Mouse (Mus musculus) layer of hippocampus, adult 6 months (tissue): ENCODE measurements around the gene Krr1. TPM values are rescaled to one million over a fixed set of nuclear protein-coding genes. Genes with fewer than 3 reads are reported as not detected.

Source experiments
- long read RNA-seq, 2 experiments: library from polyadenylated mRNA; unstranded; transcript quantifications; one replicate each; pipeline ENCODE4 v2.0.0; 2019 to 2020
- polyA plus RNA-seq: library from polyadenylated mRNA; unstranded; fragments of <200 nt; fragmentation: Nextera tagmentation; gene quantifications from 2 replicates; pipeline ENCODE4 v1.2.3, GENCODE M21; 2021

The Krr1 gene
- 20.5 and 21.4 TPM in 2 replicates for polyA plus RNA-seq
- long read RNA-seq, experiment 1, full-length matches to known transcripts = 52 of 65 reads
- long read RNA-seq, experiment 1, partial matches to known transcripts = 6 of 65 reads
- long read RNA-seq, experiment 1, other reads (novel, unspliced or antisense) = 7 of 65 reads
- long read RNA-seq, experiment 2, full-length matches to known transcripts = 238 of 245 reads
- long read RNA-seq, experiment 2, partial matches to known transcripts = 3 of 245 reads
- long read RNA-seq, experiment 2, other reads (novel, unspliced or antisense) = 4 of 245 reads

GRCm38 (mm10) chr10:111972542-111973361 is at the start of gene Krr1:
Gene Krr1, plus strand, starts transcription at chr10:111972664.

GRCm38 (mm10) chr10:112002544-112003215 is 30.2 kb downstream of the Krr1 start, which contains the start of gene Glipr1:
Gene Glipr1, minus strand, starts transcription at chr10:112002631.

Other genes starting within 250 kb of the Krr1 start
- 2.4 and 2.8 TPM in 2 replicates for gene Glipr1, start 30.0 kb downstream of the Krr1 start, polyA plus RNA-seq
- 0.16 TPM in 1 of 2 replicates, not detected in the other for gene Glipr1l1, start 87.5 kb downstream of the Krr1 start, polyA plus RNA-seq
- not detected in 2 replicates for gene Glipr1l2, start 110.7 kb downstream of the Krr1 start, polyA plus RNA-seq
- 0.21 and 0.50 TPM in 2 replicates for gene Glipr1l3, start 187.7 kb downstream of the Krr1 start, polyA plus RNA-seq
- 0.16 and 0.33 TPM in 2 replicates for gene Caps2, start 191.0 kb downstream of the Krr1 start, polyA plus RNA-seq